Mouse (Mus musculus) hindbrain, embryonic 15.5 days (tissue): ENCODE measurements around the gene S100a11. TPM values are rescaled to one million over a fixed set of nuclear protein-coding genes. Genes with fewer than 3 reads are reported as not detected.

Experiments
- ATAC-seq: fragments of 200-750 bp; cut with Nextera tagmentation; 2 replicates; pipeline ENCODE4 v1.8.0; 2017; ENCODE audit warnings: low read depth, moderate number of reproducible peaks, moderate TSS enrichment; ENCODE audit not compliant: low FRiP score
- H3K27ac ChIP-seq: fragments of 300-500 bp; sonication (generic); replicated peaks from 2 replicates; pipeline ENCODE4 v1.5.1; 2015; ENCODE audit warnings: mild to moderate bottlenecking, inconsistent platforms
- H3K27me3 ChIP-seq: fragments of 300-500 bp; sonication (generic); 2 replicates; pipeline ENCODE4 v1.6.1; 2015; ENCODE audit warnings: control low read depth, inconsistent platforms
- H3K36me3 ChIP-seq: fragments of 300-500 bp; sonication (generic); 2 replicates; pipeline ENCODE4 v1.6.1; 2015; ENCODE audit warnings: control low read depth, inconsistent platforms
- H3K4me1 ChIP-seq: fragments of 300-500 bp; sonication (generic); replicated peaks from 2 replicates; pipeline ENCODE4 v1.6.1; 2015; ENCODE audit warnings: control low read depth, inconsistent platforms
- H3K4me2 ChIP-seq: fragments of 300-500 bp; sonication (generic); 2 replicates; pipeline ENCODE4 v1.6.1; 2015; ENCODE audit warnings: moderate library complexity, mild to moderate bottlenecking, inconsistent platforms
- H3K4me3 ChIP-seq: fragments of 300-500 bp; sonication (generic); 2 replicates; pipeline ENCODE4 v1.5.1; 2015; ENCODE audit warnings: mild to moderate bottlenecking, inconsistent platforms
- H3K9ac ChIP-seq: fragments of 300-500 bp; sonication (generic); 2 replicates; pipeline ENCODE4 v1.6.1; 2015; ENCODE audit warnings: inconsistent platforms
- H3K9me3 ChIP-seq: fragments of 300-500 bp; sonication (generic); 2 replicates; pipeline ENCODE4 v1.6.1; 2016; ENCODE audit warnings: control low read depth, inconsistent platforms
- WGBS: fragments of 180-500 bp; shearing (Covaris S2); methylation state at CpG from one replicate; pipeline ENCODE4 v1.1.7; 2015; 5-methylcytosine and 5-hydroxymethylcytosine counted together
- polyA plus RNA-seq: library from polyadenylated mRNA; unstranded; fragments of >200 nt; fragmentation: Nextera tagmentation; extraction: Ambion mirVana; gene quantifications from 2 replicates; pipeline ENCODE4 v1.2.1, GENCODE M21; 2015

Gene S100a11
- polyA plus RNA-seq, 1 experiment from 2014 or later, result 206 TPM

DNA sequence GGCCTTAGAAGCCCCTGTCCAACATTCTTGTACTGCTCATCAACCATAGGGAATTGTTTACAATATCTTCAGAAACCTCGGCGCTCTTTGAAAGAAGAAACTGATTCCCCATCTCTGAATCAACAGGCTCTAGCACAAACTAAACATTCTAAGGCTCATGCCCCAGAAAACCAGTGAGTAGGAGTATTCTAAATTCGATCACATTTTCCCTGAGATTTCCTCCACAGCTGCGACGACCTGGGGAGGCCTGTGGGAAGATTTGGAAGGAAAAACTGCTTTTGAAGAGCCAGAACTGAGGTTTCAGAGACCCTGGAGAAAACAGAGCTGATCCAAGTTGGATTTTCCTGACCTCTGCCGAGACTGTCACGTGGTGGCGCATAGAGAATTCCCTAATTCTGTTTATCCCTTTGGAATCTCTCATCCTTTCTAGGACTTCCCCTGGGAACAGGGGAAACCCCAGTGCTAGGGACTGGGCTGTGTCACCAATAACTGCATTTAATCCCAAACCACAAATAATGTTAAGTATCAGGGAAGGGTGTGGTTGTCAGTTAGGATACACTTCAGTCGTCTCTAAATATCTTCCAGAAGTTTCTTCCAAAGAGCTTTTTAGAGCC lies 33.6 kb downstream of the S100a11 start:
- ATAC-seq, result no peak
- H3K9me3 ChIP-seq, result no peaks in the 10 kb centered on the region
- H3K27ac ChIP-seq, result no peak overlapping the region; the same call in 1 of the 2 replicates
- no peak overlapping the region for H3K9ac ChIP-seq
- 0 out of 2 replicates have a peak, but pooled peaks cover 5% of the 10 kb centered on the region for H3K27me3 ChIP-seq
- WGBS, result 69% methylated on average over 9 of the region's 9 CpGs
- peak overlapping the region; percentile 98 for H3K4me2 ChIP-seq
- H3K4me1 ChIP-seq, result peaks cover 6% of the 10 kb centered on the region
- H3K36me3 ChIP-seq, result no peaks in the 10 kb centered on the region
- no peak overlapping the region for H3K4me3 ChIP-seq

DNA sequence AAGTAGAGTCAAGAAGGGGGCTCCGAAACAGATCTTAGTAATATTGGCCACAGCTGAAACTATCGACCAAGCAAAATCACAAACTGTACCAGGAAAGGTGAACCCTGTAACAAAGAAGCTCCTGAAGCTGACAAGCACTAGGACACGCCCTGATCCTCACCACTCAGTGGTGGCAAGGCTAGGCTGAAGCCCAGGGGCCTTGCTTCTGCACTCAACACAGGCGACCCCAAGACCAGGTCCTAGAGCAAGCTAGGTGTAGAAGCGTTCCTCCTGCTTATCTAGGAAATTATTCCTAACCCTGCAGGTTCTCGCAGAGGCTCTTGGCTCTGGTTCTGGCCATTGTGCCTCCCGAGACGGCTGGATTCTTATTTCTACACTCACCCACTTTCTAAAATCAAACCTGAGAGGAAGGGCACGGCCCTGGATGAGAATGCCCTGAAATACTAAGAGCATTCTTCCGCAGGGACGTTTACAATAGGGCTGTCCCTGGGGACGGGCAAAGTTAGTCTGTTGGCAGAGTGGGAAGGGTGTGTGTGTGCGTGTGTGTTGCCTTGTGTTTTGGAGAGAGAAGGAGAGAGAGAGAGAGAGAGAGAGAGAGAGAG lies 34.2 kb downstream of the S100a11 start:
- H3K4me3 ChIP-seq, result peak overlapping the region; percentile 63
- 0 out of 2 replicates have a peak, but pooled peaks cover 5% of the 10 kb centered on the region for H3K27me3 ChIP-seq
- ATAC-seq, result peak; percentile 57
- H3K9me3 ChIP-seq, result no peaks in the 10 kb centered on the region
- H3K36me3 ChIP-seq, result no peaks in the 10 kb centered on the region
- WGBS, result 23% methylated on average over 13 of the region's 13 CpGs
- peaks cover 6% of the 10 kb centered on the region for H3K4me1 ChIP-seq
- peak overlapping the region; percentile 11; the same call in 1 of the 2 replicates for H3K9ac ChIP-seq
- H3K27ac ChIP-seq, result peak overlapping the region; percentile 1; the same call in 1 of the 2 replicates
- peak overlapping the region; percentile 98 for H3K4me2 ChIP-seq

DNA sequence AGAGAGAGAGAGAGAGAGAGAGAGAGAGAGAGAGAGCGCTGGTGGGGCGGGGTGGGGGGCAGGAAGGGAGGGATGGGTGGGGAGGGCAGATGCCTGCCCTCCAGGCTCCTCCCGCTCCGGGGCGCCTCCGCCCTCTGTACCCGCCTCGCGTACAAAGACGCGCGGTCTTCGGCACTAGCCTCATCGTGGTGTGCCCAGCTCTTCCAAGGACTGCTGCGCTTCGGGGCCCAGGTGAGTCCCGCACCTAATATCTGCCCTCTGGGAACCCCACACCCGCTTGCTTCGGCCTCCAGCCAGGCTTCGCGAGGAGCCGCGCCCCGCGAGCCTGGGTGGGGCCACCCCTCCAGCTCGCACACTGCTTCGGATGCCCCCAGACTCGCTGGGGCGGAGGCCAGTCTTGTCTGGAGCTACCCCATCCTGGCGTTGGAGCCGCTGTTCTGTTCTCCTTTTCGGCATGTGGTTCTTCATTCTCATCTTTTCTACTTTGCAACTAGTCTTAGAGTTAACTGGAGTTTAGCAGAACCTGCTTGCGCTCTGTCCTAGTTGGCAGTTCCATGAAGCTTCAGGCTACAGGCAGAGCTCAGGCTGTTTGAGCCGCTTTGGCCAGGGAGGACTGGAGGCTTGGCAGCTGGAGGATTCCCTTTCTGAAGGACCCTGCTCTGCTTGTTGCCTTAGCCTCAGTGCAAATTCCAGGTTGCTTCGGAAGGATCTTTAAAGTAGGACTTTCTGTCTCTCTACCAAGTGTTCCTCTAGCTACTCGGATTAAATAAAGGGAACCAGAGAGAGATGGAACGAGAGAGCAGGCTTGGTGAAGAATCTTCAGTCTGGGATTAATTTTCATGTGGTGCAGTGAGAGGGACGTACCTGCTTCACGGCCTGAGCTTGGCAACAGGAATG lies 34.9 kb downstream of the S100a11 start, which contains the start of gene S100a10:
TSS of gene S100a10 (plus strand) at position 100 of the 897 bp plus-strand sequence.
- peak within 1 kb of the TSS; percentile 70 for H3K27ac ChIP-seq
- H3K9me3 ChIP-seq, result no peaks in the 10 kb centered on the region
- H3K4me1 ChIP-seq, result peaks cover 6% of the 10 kb centered on the region
- peak within 1 kb of the TSS; percentile 63 for H3K4me3 ChIP-seq
- 3% methylated on average over 35 of the region's 39 CpGs for WGBS
- peak; percentile 84 for ATAC-seq
- no peaks in the 10 kb centered on the region for H3K36me3 ChIP-seq
- H3K27me3 ChIP-seq, result 0 out of 2 replicates have a peak, but pooled peaks cover 5% of the 10 kb centered on the region
- H3K4me2 ChIP-seq, result peak within 1 kb of the TSS; percentile 98
- peak within 1 kb of the TSS; percentile 63 for H3K9ac ChIP-seq

DNA sequence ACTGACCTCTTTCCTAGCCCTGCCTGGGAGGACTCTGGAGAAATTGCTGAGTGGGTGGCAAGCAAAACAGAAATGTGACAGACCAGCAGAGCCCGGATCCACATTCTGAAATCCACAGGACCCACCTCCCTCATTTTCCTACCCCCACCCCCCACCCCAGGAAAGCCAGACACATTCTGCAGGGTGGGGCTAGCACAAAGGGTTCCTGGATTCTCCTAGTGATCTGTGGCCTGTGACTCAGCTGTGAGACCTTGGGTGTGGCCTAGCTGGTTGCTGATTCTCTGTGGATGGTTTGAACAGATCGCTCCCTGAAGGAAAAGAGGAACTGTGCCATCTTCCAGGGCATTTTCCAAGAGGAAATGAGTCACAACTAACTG lies 35.6 kb downstream of the S100a11 start:
- Histone ChIP-seq H3K4me3 (peak overlapping the region; percentile 63), H3K4me1 (peaks cover 6% of the 10 kb centered on the region), H3K4me2 (peak overlapping the region; percentile 98), H3K36me3 (no peaks in the 10 kb centered on the region), H3K9ac (0 out of 2 replicates have a peak overlapping the region, but pooled peaks have one; percentile 63), H3K27ac (peak overlapping the region; percentile 70; the same call in 1 of the 2 replicates), H3K9me3 (no peaks in the 10 kb centered on the region), H3K27me3 (0 out of 2 replicates have a peak, but pooled peaks cover 5% of the 10 kb centered on the region)
- 32% methylated on average over 2 of the region's 2 CpGs for WGBS
- ATAC-seq, result peak; percentile 28; the same call in 1 of the 2 replicates

DNA sequence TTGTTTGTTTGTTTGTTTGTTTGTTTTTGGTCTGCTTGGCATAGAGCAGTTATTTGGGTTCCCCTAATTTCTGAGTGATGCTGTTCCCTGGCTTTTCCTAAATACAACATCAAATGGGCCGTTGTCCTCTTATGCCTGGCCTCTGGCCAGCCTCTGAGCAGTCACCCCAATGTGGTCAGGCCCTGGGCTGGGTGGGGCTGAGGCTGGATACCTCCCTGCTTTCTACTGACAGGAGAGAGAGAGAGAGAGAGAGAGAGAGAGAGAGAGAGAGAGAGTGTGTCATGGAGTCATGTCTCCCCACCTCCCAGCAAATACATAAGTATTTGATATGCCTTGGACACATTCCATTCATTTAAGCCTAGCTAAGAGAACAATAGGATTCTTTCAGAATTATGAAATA lies 36.3 kb downstream of the S100a11 start:
- no peak for ATAC-seq
- peaks cover 6% of the 10 kb centered on the region for H3K4me1 ChIP-seq
- 52% methylated on average over 1 of the region's 1 CpGs for WGBS
- peak overlapping the region; percentile 98 for H3K4me2 ChIP-seq
- H3K27ac ChIP-seq, result no peak overlapping the region
- 0 out of 2 replicates have a peak, but pooled peaks cover 5% of the 10 kb centered on the region for H3K27me3 ChIP-seq
- H3K36me3 ChIP-seq, result no peaks in the 10 kb centered on the region
- no peaks in the 10 kb centered on the region for H3K9me3 ChIP-seq
- peak overlapping the region; percentile 63 for H3K4me3 ChIP-seq
- H3K9ac ChIP-seq, result no peak overlapping the region

DNA sequence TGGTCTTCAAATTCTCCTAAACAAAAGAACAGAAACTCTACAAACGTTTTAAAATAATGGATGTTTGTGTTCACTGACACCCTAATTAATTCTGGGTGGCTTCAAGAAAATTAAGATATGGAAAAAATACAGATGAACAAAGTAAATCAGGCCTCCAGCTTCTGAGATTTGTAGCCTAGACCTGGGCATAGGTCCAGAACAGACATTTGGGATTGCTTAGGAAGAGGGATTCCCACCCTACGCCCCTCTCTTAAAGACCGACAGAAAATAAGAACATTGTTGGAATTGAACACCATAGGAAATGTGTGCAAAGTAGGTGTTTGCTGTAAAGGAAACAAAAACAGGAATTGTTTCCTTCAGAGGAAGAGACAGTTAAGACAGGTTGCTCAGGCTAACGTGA lies 37.2 kb downstream of the S100a11 start:
- Histone ChIP-seq H3K27me3 (0 out of 2 replicates have a peak, but pooled peaks cover 5% of the 10 kb centered on the region), H3K9ac (no peak overlapping the region), H3K4me2 (0 out of 2 replicates have a peak overlapping the region, but pooled peaks have one; percentile 16), H3K9me3 (no peaks in the 10 kb centered on the region), H3K4me3 (no peak overlapping the region), H3K27ac (no peak overlapping the region), H3K36me3 (no peaks in the 10 kb centered on the region), H3K4me1 (peaks cover 6% of the 10 kb centered on the region)
- WGBS, result 54% methylated on average over 4 of the region's 4 CpGs
- no peak for ATAC-seq

DNA sequence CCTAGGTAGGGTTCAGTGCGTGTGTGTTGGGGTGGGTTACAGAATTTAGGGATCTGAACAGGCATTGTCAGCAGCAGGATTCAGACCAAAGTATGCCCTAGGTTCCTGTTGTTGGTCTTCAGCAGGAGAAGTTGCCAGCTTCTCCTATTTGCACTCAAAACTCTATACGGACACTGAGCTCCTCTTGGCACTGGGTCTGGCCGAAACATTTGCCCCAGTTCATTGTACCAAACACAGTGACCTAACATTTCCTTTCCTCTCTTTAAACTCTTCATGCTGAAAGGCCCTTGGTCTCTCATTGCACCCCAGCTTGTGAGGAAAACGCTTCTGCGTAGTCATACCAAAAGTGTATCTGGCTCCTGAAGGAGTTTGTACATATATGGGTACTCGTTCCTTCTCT lies 39.7 kb downstream of the S100a11 start:
- Histone ChIP-seq H3K4me2 (no peak overlapping the region), H3K9me3 (no peaks in the 10 kb centered on the region), H3K4me1 (0 out of 2 replicates have a peak, but pooled peaks cover 2% of the 10 kb centered on the region), H3K9ac (no peak overlapping the region), H3K27me3 (no peaks in the 10 kb centered on the region), H3K4me3 (no peak overlapping the region), H3K36me3 (peaks cover 4% of the 10 kb centered on the region; the same call in 1 of the 2 replicates), H3K27ac (no peak overlapping the region)
- ATAC-seq, result no peak
- 93% methylated on average over 6 of the region's 6 CpGs for WGBS

DNA sequence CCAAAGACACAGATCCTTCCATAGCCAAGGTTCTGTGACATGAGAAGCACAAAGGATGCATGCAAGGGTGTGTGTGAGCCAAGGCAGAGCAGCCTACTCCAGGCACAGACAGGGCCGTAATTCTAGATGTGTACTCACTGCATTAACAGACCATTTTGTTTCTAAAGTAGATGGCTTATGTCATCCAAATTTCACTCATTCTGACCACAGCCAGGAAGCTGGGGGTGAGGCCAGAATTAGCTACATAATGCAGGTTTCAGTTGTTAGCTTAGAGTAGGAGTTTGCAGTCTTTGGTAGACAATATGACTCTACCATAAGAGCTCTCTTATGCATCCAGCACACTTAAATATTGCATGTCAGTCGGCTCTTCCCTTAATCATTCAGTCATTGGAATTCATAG lies 42.1 kb downstream of the S100a11 start:
- H3K4me3 ChIP-seq, result no peak overlapping the region
- 88% methylated on average over 2 of the region's 2 CpGs for WGBS
- no peaks in the 10 kb centered on the region for H3K27me3 ChIP-seq
- no peaks in the 10 kb centered on the region for H3K9me3 ChIP-seq
- H3K9ac ChIP-seq, result no peak overlapping the region
- peaks cover 4% of the 10 kb centered on the region; the same call in 1 of the 2 replicates for H3K36me3 ChIP-seq
- no peak overlapping the region for H3K27ac ChIP-seq
- H3K4me1 ChIP-seq, result no peaks in the 10 kb centered on the region
- no peak overlapping the region for H3K4me2 ChIP-seq
- no peak for ATAC-seq

DNA sequence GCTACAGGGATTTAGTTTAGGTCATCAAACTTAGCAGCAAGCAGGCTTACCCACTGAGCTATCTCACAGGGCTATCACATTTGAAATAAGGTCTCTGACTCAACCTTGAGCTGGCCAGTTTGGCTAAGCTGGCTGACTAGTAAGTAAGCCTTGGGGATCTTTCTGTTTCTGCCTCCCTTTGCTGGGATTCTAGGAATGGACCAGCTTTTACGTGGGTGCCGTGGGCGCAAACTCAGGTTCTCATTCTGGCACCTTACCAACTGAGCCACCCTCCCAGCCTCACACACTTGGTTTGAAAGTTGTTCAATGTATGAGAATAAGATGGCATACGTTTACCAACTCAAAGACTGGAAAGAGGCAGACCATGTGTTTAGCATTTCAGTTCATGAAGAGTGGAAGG lies 42.9 kb downstream of the S100a11 start:
- H3K4me3 ChIP-seq, result no peak overlapping the region
- no peak overlapping the region for H3K9ac ChIP-seq
- no peak overlapping the region for H3K27ac ChIP-seq
- WGBS, result 94% methylated on average over 4 of the region's 4 CpGs
- no peak for ATAC-seq
- H3K4me2 ChIP-seq, result no peak overlapping the region
- H3K9me3 ChIP-seq, result no peaks in the 10 kb centered on the region
- H3K4me1 ChIP-seq, result no peaks in the 10 kb centered on the region
- H3K36me3 ChIP-seq, result peaks cover 4% of the 10 kb centered on the region; the same call in 1 of the 2 replicates
- H3K27me3 ChIP-seq, result no peaks in the 10 kb centered on the region

DNA sequence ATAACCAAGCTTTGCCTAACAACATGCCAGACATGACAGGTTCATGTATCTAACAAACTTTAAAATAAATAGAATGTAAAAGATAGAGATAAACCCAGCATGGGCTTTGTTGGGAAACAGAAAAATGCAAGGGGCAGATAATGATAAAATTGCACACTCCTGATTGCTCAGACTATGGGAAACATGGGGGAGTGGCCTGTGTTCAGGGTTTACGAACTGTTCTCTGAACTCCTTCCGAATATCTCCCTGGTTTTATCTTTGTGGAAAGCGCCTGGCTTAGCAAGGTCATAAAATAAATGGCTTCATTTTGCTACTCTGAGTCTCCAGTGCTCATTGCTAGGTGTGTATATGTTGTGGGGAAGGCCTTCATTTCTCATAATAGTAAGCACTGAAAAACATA lies 46.6 kb downstream of the S100a11 start:
- 96% methylated on average over 3 of the region's 3 CpGs for WGBS
- no peak overlapping the region for H3K27ac ChIP-seq
- no peak for ATAC-seq
- no peak overlapping the region for H3K9ac ChIP-seq
- H3K4me3 ChIP-seq, result no peak overlapping the region
- H3K9me3 ChIP-seq, result no peaks in the 10 kb centered on the region
- peaks cover 4% of the 10 kb centered on the region; the same call in 1 of the 2 replicates for H3K36me3 ChIP-seq
- no peaks in the 10 kb centered on the region for H3K4me1 ChIP-seq
- H3K27me3 ChIP-seq, result no peaks in the 10 kb centered on the region
- H3K4me2 ChIP-seq, result no peak overlapping the region

DNA sequence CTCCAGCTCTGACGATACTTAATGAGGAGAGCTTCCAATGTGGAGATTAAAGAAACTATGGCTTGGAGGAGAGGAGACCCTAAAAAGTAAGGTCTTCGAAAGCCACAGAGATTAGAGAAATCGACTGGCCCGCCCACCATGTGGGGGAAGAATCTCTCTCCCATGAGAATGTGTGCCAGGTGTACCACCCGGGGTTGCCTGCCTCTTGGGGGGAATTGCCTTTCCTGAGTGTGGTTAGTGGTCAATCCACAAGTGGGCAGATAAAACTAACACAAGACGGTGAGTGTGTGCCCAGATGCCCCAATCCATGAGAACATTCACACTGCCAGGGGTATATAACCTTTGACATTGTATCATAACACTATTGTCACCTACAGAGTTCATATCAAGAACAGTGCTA lies 47.4 kb downstream of the S100a11 start:
- Histone ChIP-seq H3K36me3 (peaks cover 4% of the 10 kb centered on the region; the same call in 1 of the 2 replicates), H3K4me3 (no peak overlapping the region), H3K9ac (no peak overlapping the region), H3K4me2 (no peak overlapping the region), H3K4me1 (no peaks in the 10 kb centered on the region), H3K9me3 (no peaks in the 10 kb centered on the region), H3K27me3 (no peaks in the 10 kb centered on the region), H3K27ac (no peak overlapping the region)
- ATAC-seq, result no peak
- WGBS, result 95% methylated on average over 6 of the region's 6 CpGs
